Mouse (Mus musculus): ENCODE results near the gene Zcchc2.

The Zcchc2 gene

DNA sequence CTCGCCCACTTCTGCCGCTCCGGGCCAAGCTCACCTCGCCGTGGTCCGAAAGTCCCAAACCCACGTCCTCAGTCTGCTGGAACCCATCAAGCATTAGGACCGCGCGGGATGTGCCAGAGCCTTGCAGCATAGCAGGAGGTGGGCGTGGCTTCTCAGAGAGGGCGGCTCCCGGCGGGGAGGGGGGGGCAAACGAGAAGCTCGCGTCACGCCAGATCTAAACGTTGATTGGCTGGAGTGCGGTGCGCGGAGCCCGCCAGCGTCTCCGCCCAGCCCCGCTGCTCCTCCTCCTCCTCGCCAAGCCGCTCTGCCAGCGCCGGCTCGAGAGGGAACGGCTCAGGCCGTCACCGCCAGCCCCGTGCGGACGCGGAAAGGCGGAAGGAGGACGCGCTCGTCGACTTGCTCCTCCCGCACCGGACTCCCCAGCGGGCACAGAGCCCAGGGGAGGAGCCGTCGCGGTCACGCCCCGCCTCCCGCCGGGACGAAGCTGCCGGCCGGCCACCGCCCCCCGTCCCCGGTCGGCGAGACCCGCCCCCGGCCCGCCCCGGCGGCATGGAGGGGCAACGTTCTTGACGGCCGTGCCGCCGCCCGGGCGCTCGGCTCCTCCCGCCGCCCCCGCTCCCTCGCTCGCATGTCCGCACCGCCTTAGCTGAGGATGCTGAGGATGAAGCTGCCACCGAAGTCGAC lies at the start of gene Zcchc2:
Zcchc2 (plus strand) TSS at position 269 of the 684 bp plus-strand sequence.
- DNase-seq = peak; percentile 99

DNA sequence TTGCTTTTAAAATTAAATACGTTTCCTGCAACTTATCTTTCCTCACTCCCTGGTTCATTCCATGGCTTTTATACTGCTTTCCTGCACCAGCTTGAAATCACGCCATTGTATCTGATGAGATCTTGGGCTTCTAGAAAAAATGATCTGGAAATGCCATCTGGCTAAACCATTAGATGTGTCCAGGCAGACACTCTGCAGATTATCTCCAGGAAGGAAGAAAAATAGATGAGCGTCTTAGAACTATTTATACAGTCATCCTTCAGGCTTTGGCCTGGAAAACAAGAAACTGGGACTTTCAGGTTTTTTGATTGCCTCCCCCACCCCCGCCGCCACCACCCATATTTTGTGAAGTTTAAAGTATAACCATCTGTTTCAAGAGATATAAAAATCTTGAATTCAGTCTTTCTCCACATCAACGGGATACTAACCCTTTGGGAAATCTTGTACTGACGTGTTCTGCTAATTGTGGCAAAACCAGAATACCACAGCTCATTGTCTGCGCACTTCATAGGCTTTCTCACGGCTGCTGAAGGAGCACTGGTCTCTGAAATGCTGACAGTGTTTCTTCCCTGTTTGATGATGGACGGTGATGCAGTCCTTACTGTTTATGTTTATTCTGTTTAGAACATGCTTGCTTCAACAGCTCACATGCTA lies 45.2 kb upstream of the Zcchc2 start:
- peak; percentile 14 for DNase-seq

DNA sequence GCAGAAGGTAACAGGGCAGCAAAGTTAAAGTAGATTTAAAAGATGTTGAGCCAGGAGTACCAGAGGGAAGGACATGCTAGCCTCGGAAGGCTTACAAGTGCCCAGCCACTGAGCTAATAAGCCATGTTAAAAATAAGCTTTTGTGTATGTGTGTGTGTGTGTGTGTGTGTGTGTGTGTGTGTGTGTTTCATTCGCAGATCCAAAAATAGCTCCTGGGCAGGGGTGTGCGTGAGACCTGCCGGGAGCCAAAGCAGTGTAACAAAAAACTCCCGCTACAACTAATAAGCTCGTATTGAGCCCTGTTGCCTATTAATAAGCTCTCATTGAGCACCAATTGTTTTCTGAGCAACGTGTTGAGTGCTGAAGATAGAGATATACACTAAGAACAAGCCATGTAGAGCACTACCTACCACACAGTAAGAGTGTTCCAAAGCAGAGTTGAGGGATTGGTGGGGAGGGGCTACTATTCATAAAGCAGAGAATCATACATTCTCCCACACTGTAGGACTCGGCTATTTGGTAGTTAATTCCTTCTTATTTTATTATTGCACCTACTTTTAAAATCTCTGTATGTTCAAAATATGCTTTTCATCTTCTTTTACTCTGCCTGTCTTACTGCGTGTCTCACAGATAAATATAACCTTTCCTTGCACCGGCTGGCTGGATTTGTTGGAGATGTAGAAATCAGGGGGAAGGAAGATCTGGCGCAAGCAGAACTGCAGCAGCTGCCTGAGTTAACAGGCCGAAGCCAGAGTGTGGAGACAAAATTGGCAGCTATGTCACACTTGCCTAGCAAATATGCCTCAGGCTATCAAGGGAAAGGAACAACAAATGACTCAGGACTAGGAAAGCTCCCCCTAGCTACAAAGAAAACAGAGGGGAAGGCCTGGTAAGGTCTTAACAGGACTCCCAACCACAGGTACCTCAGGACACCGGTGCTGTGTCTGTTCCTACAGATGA lies 43.3 kb upstream of the Zcchc2 start:
- peak; percentile 78 for DNase-seq

DNA sequence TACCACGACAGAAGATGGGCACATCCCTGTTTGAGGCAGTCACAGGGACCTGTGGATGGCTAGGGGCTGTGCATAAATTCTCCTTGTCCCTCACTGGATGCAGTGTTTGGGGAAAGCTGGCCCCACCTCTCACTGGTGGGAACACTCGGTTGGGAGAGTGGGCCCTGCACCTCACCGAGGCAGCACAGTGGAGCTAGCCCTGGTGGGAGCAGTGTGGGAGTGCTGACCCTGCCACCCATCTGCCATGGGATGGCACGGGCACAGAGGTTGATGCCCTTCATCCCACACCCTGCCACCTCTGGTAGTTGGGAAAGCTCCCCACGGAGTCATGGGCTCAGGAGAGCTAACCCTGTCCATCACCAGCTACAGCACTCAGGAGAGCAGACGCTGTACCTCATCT lies 41.9 kb upstream of the Zcchc2 start:
- DNase-seq = no peak

DNA sequence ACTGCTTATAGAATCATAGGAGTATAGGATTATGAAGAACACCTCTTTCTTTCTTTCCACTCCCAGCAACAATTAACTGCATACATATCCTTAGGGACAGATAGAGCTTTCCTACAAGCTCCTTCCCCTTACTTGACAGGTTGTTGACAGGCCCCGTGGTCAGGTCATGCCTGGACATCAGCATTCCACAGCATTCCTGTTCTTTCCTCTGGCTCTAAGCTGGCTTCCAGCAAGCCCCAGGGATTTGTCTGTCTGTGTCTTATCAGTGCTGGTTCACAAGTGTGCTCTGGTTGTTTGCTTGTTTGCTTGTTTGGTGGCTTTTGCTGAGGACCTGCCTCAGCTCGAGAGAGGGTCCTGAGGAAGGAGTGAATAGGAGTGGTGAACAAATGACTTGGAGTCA lies 36.6 kb upstream of the Zcchc2 start:
- no peak for DNase-seq

DNA sequence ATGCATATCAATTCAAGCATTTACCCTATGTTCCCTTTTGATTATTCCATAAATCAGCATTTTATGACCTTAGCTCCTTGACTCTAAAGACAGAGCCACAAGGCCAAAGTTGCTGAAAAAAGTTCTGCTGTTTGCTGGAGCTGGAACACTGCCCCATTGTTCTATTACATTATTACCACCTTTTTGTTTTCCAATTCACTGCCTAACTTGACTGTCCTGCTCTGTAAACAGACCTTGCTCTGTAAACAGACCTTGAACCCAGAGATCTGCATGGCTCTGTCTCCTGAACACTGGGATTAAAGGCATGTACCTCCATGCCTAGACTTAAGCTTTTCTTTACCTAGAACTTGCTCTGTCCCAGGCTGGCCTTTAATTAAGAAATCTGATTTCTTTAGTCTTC lies 36.2 kb upstream of the Zcchc2 start:
- no peak for DNase-seq

DNA sequence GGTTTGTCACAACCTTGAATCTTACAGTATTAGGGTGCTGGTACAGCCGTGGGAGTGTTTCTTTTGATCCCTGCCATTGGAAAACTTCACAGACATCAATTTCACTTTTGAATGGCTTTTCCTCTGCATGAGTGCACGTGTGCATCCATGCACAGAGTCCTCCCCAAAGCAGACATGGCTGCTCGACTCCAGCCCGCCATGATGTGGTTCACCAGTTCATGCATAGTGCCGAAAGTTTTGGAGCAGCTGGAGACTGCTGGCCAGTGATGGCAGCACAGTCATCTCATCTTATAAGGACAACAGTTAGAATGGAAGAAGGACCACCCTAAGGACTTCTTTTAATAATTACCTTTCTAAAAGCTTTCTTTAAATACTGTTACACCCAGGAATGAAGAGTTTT lies 34.1 kb upstream of the Zcchc2 start:
- no peak for DNase-seq

DNA sequence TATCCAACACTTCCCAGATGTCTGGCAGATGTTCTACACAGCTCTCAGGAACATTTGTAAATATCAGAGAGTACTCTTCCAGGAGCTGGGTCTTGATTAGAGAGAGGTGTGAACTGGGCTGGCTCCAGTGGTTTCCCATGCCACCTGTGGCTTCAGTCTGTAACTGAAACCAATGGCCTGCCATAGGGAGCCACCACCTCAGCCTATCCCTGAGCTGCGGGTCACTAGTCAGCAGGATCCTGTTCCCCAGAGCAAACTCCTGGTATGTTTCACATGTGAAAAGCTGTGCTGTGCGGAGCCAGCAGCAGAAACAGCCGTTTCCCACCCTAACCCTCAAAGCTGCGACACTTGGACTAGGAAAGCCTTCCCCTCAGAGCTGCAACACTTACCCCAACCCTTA lies 28.7 kb upstream of the Zcchc2 start:
- no peak for DNase-seq

DNA sequence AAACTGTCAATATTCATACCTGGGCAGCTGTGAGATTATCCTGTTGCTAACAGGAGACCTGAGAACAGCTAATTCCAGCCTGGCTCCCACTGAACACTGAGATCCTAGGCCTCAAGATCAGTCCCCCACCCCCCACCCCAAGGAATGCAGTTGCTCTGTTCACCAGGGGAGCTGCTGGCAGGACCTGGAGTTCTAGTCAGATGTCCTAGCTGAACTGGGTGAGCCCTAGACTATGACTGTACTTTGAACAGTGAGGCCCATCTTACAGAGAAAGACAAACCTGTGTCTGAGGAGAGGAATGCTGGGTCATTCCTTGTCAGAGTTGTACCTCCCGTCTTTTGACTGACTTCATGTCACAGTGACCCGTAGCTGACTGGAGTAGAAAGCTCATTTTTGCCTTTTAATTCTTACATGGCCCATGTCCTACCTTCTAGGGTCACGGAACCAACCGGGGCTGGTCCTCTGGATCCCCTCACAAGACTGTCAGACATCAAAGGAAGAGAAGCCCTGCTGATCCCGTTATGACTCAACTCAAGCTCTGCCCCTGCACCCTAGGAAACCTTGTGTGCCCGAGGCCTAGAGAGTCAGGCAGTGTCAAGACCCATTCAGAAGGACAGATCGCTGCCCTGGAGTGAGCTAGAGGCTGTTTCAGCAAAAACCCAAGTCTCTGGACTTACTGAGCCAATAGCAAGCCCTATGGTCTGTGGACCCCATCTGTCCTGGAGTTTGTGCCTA lies 28.0 kb upstream of the Zcchc2 start:
- DNase-seq = no peak

DNA sequence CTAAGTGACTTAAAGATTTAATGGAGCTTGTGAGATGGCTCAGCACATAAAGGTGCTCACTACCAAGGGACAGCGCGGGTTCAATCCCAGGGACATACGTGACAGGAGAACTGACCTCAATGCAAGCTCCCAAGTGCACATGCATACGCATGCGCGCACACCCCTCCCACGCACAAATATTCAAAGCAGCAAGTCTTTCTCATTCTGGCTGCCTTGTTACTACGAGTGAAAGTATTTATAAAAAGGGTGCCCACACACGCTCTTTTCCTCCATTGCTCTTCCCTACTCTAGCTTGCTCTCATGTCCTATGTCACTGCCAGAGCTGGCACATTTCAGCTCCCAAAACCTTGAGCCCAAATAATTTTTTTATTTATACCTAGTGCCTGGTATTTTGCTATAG lies 27.4 kb upstream of the Zcchc2 start:
- no peak for DNase-seq

DNA sequence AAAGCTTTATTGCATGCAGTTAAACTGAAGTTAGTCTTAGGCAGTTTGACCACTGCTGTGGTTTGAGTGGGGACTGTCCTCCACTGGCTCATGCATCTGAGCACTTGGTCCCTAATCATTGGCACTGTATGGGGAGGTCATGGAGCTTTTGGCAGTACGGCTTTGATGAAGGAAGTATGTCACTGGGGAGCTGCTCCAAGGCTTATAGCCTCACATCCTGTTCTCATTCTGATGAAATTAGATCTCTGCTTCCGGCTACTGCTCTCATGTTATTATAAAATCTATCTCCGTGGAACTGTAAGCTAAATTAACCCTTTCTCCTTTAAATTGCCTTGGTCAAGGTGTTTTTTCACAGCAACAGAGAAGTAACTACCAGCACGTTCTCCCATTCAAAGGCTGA lies 25.7 kb upstream of the Zcchc2 start:
- DNase-seq = no peak

DNA sequence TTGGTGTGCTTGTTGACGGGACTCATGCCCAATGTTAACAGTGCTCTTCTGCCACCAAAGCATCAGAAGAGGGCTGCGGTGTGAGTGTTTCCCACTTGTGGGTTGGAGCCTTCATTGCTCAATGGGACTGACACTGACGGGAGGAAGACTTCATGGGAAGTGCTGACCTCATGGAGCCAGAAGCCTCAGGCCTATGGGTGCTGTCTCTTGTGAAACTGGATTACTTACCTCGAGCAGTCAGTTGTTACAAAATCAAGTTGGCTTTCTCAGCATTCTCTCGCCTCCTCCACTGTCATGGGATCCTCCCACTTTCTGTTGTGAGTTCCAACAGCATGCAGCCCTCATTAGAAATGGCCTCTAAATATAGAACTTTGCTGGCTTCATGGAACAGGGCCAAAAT lies 25.0 kb upstream of the Zcchc2 start:
- DNase-seq = no peak

DNA sequence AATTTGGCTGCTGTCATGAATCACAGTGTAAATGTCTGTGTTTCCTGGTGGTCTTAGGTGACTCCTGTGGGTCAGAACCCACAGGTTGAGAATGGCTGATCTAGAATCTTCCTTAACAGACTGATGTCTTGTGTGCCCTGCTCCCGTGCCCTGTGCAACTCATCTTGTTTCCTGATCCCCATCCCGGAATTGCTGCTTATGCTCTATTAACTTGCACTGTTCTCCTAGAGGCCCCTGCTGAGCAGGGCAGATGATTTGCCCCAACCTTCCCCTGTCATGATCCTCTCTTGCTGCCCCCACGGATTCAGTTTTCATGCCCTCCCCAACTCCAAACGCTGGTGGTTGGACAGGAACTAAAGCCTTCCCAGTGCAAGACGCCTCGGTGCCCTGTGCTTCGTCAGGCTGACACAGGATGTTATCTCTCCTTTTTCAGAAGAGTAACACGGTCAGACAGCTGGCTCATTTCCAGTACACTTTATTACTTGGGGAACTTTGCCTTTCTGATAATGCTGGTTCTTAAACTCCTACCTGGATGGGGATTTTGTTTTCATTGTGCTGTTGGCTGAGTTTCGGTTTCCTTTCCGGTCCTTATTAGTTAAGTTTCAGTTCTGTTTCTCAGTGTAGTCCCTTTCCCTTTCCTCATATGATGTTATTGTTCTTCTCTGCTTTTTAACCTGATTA lies 18.6 kb upstream of the Zcchc2 start:
- no peak for DNase-seq

DNA sequence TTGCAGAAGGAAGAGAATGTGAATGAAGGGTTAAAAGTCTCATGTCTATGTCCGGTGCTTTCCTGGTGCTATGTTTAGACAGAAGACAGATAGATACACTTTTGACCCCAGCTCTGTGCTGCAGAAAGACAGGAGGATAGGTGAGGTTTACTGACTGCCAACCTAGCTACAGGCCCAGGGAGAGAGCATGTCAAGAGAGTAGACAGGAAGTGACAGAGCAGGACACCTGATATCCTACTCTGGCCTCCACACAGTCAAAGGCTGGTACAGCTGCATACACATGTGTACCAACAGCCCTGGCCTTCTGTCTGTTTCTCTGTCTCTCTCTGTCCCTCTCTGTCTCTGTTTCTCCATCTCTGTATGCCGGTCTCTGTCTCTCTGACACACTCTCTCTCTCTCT lies 16.2 kb upstream of the Zcchc2 start:
- no peak for DNase-seq

DNA sequence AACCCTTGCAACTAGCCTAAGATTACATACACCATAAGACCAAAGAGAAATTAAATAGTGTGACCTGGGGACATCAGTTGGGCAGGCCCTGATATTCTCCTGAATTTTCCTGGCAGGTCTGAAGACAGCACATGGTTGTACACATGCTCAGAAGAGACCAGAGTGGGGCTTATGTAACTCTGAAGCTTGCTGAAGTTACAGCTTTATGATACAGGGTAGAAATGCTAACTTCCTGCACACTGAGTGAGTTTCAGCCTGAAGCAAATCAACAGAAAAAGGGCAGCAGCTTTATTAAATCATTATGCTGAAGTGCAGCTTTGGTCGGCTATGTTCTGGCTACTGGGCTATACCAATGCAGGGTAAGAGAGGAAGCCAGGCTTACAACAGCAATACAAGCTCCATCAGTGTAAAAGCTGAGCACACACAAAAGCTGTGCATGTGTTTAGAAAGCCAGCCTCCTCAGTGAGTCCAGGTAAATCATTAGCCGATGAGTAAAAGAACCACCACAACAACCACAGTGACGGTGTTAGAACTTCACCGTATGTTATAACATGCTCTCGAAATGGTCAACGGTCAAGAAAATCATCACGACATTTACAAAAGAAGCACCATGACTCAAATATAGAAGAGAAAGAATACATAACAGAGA lies 12.6 kb upstream of the Zcchc2 start:
- DNase-seq = no peak

DNA sequence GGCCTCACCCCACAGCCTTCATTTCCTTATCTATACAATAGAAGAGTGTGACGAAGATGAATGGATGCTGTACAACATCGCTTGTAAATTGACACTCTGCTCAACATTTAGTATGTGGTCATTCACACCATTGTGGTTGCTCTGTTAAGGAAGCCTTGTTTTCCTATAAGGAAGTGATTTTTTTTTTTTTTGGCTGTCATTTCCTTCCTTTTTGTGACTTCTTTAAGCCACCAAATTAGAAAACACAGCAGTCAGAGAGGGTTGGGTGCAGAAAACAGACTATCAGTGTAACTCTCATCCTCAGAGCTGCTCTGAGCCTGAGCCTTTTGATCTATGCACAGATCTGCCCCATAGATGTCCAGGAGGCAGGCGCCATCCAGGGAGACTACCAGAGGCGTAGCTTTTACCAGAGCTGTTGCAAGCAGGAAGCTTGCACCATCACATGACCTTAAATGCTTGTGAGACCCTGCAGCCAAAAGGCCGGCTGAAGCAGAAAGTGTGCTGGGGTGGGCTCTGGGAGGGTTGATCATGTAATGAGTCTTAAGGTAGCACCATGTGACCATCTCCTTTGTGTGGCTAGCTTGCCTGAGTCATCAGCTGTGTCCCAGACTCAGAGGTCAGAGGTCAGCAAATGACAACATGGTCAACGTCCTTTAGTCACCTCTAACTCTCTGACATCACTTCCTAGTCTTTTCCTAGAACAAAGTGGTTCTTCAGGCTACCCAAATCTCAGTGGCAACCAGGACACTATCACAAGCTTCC lies 9.2 kb upstream of the Zcchc2 start:
- no peak for DNase-seq

DNA sequence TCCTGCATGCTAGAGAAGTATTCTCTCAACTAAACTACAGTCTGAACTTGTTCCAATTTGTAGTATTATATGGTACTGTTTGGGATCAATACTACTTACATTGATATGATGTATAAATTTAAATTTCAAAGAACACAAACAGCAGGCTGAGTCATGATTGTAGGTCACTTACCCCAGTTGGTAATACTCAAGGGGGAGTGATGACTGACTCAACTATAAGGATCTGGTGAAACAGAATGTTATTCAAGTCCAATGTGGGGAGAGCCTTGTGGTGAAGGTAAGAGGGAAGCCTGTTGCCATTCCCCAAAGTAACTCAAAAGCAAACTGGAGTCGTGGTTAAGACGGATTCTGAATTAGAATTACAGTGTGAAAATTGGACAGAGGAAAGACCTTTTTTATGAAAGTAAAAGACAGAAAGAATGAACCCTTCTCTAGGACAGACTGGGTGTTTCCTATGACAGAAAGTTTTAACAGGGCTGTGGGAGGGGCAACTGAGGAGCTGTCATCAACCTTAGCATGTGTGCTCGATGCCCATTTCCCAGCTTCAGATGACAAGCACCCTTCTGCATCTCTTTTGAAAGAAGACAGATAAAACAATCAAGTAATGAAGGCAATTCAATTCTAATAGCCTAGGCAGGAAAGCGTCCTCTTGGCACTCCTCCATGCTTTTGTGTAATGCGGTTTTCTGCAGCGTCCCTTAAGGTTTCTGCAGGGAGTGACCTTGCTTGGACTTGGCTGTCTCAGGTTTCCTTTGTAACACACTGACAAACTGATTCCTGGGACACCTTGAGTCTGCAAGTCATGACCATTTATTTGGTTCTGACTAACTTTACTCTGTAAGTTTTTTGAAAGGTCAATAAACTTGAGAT lies 7.5 kb upstream of the Zcchc2 start:
- no peak for DNase-seq

DNA sequence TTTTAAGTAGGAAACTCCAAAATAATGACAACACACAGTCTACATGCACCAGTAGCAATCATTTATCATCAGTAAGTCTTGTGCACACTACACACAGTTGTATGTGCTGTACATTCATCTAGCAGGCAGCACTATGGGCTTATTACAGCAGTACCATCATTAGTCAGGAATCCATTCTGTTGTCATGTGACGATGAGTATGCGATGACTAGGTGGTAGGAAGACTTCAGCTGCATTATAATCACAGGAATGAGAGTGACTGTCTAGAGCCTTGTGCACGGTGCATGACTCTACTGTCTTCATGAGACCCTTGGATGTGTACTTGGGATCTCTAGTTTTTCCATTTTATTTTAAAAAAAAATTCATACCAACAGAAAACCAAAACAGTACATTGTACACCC lies 6.0 kb upstream of the Zcchc2 start:
- no peak for DNase-seq

DNA sequence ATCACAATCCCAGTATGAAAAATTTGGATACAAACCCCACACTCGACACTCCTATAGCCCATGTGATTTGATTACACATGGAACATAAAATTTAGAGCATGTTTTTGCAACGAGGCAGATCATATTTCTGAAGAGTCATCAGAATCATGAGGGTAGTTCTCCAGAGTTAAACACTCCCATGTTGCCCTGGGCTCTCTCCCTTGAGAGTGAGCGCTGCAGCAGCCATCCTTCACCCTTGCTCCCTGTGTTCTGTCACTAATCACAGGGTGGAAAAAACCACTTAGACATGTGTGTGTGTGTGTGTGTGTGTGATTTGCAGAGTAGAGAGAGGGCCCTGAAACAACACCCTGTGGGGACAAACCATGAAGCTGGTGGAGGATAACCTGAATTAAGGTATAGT lies 2.0 kb upstream of the Zcchc2 start:
- no peak for DNase-seq

Measured in right cerebral cortex, postnatal 25 days (tissue).